Mouse (Mus musculus): ENCODE measurements around the gene Mrps18a.

- TF ChIP-seq CTCF (IDR thresholded peaks at IDR 0.05) = no peak
- TF ChIP-seq EP300 (IDR thresholded peaks at IDR 0.05) = no peak
Observed at GRCm38 (mm10) chr17:46162551-46162950, 51.8 kb downstream of the Mrps18a start.

Measured in lung, postnatal 0 days (tissue).